Mouse (Mus musculus) E14TG2a.4 (cell line): ENCODE results near the gene Arntl.

ENCODE experiments used
- H3K27me3 ChIP-seq: 2 replicates; pipeline ENCODE4 v1.6.1; 2014; ENCODE audit warnings: low read length, control low read depth; ENCODE audit not compliant: insufficient read depth
- H3K36me3 ChIP-seq: 2 replicates; pipeline ENCODE4 v1.6.1; 2014; ENCODE audit warnings: low read length, control low read depth; ENCODE audit not compliant: insufficient read depth
- H3K4me1 ChIP-seq: replicated peaks from 2 replicates; pipeline ENCODE4 v1.6.1; 2014; ENCODE audit warnings: low read depth, low read length, control low read depth
- H3K4me3 ChIP-seq: replicated peaks from 2 replicates; pipeline ENCODE4 v1.5.1; 2014; ENCODE audit warnings: mild to moderate bottlenecking, low read length
- H3K9me3 ChIP-seq: 2 replicates; pipeline ENCODE4 v1.6.1; 2014; ENCODE audit warnings: low read length, control low read depth
- CTCF ChIP-seq: conservative IDR thresholded peaks from 2 replicates; pipeline ENCODE4 v1.5.1; 2014; ENCODE audit warnings: low read length
- NANOG ChIP-seq: IDR thresholded peaks from 2 replicates; pipeline ENCODE4 v1.6.1; 2014; ENCODE audit warnings: borderline replicate concordance, low read length, mixed read lengths
- POU5F1 ChIP-seq: IDR thresholded peaks from 2 replicates; pipeline ENCODE4 v1.6.1; 2014; ENCODE audit warnings: low read length, borderline replicate concordance

Arntl gene

GRCm38 (mm10) chr7:113216152-113216551 is 8.9 kb downstream of the Arntl start:
- TF ChIP-seq CTCF, result no peak
- no peak for TF ChIP-seq POU5F1
- TF ChIP-seq NANOG, result no peak
- Histone ChIP-seq H3K4me1 (peaks cover 9% of the 10 kb centered on the region), H3K27me3 (peaks cover 12% of the 10 kb centered on the region), H3K4me3 (no peak overlapping the region), H3K9me3 (no peaks in the 10 kb centered on the region), H3K36me3 (no peaks in the 10 kb centered on the region)

- H3K27me3 ChIP-seq, result 0 out of 2 replicates have a peak, but pooled peaks cover 6% of the 10 kb centered on the region
- H3K4me1 ChIP-seq, result peaks cover 9% of the 10 kb centered on the region
- TF ChIP-seq NANOG, result no peak
- no peak for TF ChIP-seq CTCF
- no peak for TF ChIP-seq POU5F1
- no peaks in the 10 kb centered on the region for H3K9me3 ChIP-seq
- no peak overlapping the region for H3K4me3 ChIP-seq
- no peaks in the 10 kb centered on the region for H3K36me3 ChIP-seq
Measured at GRCm38 (mm10) chr7:113219416-113219815, 12.2 kb downstream of the Arntl start.

- Histone ChIP-seq H3K9me3 (no peaks in the 10 kb centered on the region), H3K36me3 (no peaks in the 10 kb centered on the region), H3K4me3 (no peak overlapping the region), H3K4me1 (peaks cover 9% of the 10 kb centered on the region), H3K27me3 (0 out of 2 replicates have a peak, but pooled peaks cover 3% of the 10 kb centered on the region)
- TF ChIP-seq NANOG (no peak), CTCF (no peak), POU5F1 (no peak)
Measured at GRCm38 (mm10) chr7:113219864-113220263, 12.6 kb downstream of the Arntl start.

GRCm38 (mm10) chr7:113220691-113221238 is 13.5 kb downstream of the Arntl start:
- H3K36me3 ChIP-seq, result no peaks in the 10 kb centered on the region
- no peaks in the 10 kb centered on the region for H3K9me3 ChIP-seq
- peaks cover 9% of the 10 kb centered on the region for H3K4me1 ChIP-seq
- H3K4me3 ChIP-seq, result no peak overlapping the region
- TF ChIP-seq NANOG (no peak), CTCF (no peak), POU5F1 (no peak)
- H3K27me3 ChIP-seq, result 0 out of 2 replicates have a peak, but pooled peaks cover 3% of the 10 kb centered on the region

GRCm38 (mm10) chr7:113222821-113223220 is 15.6 kb downstream of the Arntl start:
- no peak overlapping the region for H3K4me3 ChIP-seq
- H3K27me3 ChIP-seq, result 0 out of 2 replicates have a peak, but pooled peaks cover 3% of the 10 kb centered on the region
- no peak for TF ChIP-seq CTCF
- TF ChIP-seq NANOG, result no peak
- TF ChIP-seq POU5F1, result no peak
- no peaks in the 10 kb centered on the region for H3K9me3 ChIP-seq
- H3K4me1 ChIP-seq, result peaks cover 3% of the 10 kb centered on the region; the same call in 1 of the 2 replicates
- no peaks in the 10 kb centered on the region for H3K36me3 ChIP-seq

- Histone ChIP-seq H3K36me3 (no peaks in the 10 kb centered on the region), H3K27me3 (0 out of 2 replicates have a peak, but pooled peaks cover 3% of the 10 kb centered on the region), H3K4me1 (peaks cover 3% of the 10 kb centered on the region; the same call in 1 of the 2 replicates), H3K9me3 (no peaks in the 10 kb centered on the region), H3K4me3 (no peak overlapping the region)
- TF ChIP-seq POU5F1 (no peak), NANOG (no peak), CTCF (no peak)
Measured at GRCm38 (mm10) chr7:113224620-113225019, 17.4 kb downstream of the Arntl start.

- H3K4me1 ChIP-seq, result peaks cover 3% of the 10 kb centered on the region; the same call in 1 of the 2 replicates
- no peak for TF ChIP-seq CTCF
- H3K4me3 ChIP-seq, result no peak overlapping the region
- H3K36me3 ChIP-seq, result no peaks in the 10 kb centered on the region
- H3K9me3 ChIP-seq, result no peaks in the 10 kb centered on the region; the same call in 1 of the 2 replicates
- no peaks in the 10 kb centered on the region for H3K27me3 ChIP-seq
Measured at GRCm38 (mm10) chr7:113228498-113228897, 21.2 kb downstream of the Arntl start.

GRCm38 (mm10) chr7:113236135-113236534 is 28.9 kb downstream of the Arntl start:
- Histone ChIP-seq H3K9me3 (no peaks in the 10 kb centered on the region), H3K4me3 (no peak overlapping the region), H3K27me3 (no peaks in the 10 kb centered on the region), H3K4me1 (no peaks in the 10 kb centered on the region), H3K36me3 (no peaks in the 10 kb centered on the region)
- TF ChIP-seq CTCF (no peak), NANOG (no peak), POU5F1 (no peak)

GRCm38 (mm10) chr7:113238365-113238764 is 31.1 kb downstream of the Arntl start:
- no peaks in the 10 kb centered on the region for H3K36me3 ChIP-seq
- H3K9me3 ChIP-seq, result no peaks in the 10 kb centered on the region
- no peaks in the 10 kb centered on the region for H3K4me1 ChIP-seq
- H3K4me3 ChIP-seq, result no peak overlapping the region
- no peaks in the 10 kb centered on the region for H3K27me3 ChIP-seq
- no peak for TF ChIP-seq POU5F1
- TF ChIP-seq CTCF, result no peak
- TF ChIP-seq NANOG, result no peak
